Comparison of ENCODE assay signal across 16 mouse cellular contexts in genomic region chr17:83559081-83559480, GRCm38 (mm10).
"Had no signal": no experiment of that assay in that cellular context is flagged by ENCODE, and none has a peak within 500 bp of the region (broad histone marks: within the 10 kb centered on the region; RNA-seq: fewer than 3 reads in every experiment).

No protein-coding gene starts in this region.

- H3K4me3 ChIP-seq: left cerebral cortex, adult 2 months; limb, embryonic 12.5 days; liver, embryonic 13.5 days; lung, embryonic 15.5 days; megakaryocyte, embryonic 14.5 days; midbrain, embryonic 15.5 days; neural tube, embryonic 13.5 days had no signal

- H3K27ac ChIP-seq: left cerebral cortex, adult 2 months; limb, embryonic 12.5 days; liver, embryonic 13.5 days; lung, embryonic 15.5 days; macrophage; midbrain, embryonic 15.5 days; neural tube, embryonic 13.5 days had no signal

- H3K27me3 ChIP-seq: limb, embryonic 12.5 days; liver, embryonic 13.5 days; lung, embryonic 15.5 days; megakaryocyte, embryonic 14.5 days; midbrain, embryonic 15.5 days; neural tube, embryonic 13.5 days had no signal

- ATAC-seq: liver, postnatal 0 days; midbrain, embryonic 15.5 days had no signal

- H3K9ac ChIP-seq: limb, embryonic 12.5 days; liver, embryonic 13.5 days; liver, postnatal 0 days; lung, embryonic 15.5 days; midbrain, embryonic 15.5 days; neural tube, embryonic 13.5 days had no signal

- H3K36me3 ChIP-seq: limb, embryonic 12.5 days; liver, embryonic 13.5 days; lung, embryonic 15.5 days; midbrain, embryonic 15.5 days; neural tube, embryonic 13.5 days had no signal

- H3K9me3 ChIP-seq: liver, embryonic 13.5 days; lung, embryonic 15.5 days; midbrain, embryonic 15.5 days; neural tube, embryonic 13.5 days had no signal

- DNase-seq: kidney, adult 11 months; kidney, postnatal 14 days; liver; liver, embryonic 13.5 days; liver, postnatal 0 days; lung, postnatal 14 days; retina, postnatal 1 day; right cerebral cortex, postnatal 25 days had no signal

- H3K4me2 ChIP-seq: limb, embryonic 12.5 days; liver, embryonic 13.5 days; lung, embryonic 15.5 days; midbrain, embryonic 11.5 days; midbrain, embryonic 15.5 days; neural tube, embryonic 13.5 days had no signal

- H3K4me1 ChIP-seq: midbrain, embryonic 15.5 days had no signal
